In genomic region chr16:91270982-91271549, GRCm38 (mm10) we compare ENCODE assay signal across 11 mouse cellular contexts. TPM values are rescaled to one million over a fixed set of nuclear protein-coding genes. Genes with fewer than 3 reads are reported as not detected.
A peak's percentile ranks its signal among the peaks of the same experiment; 100 is the strongest.
DNase-seq lines count a peak whose midpoint lies in the region; ATAC-seq and TF ChIP-seq lines count a peak whose summit lies in the region.
"Had no signal": no experiment of that assay in that cellular context is flagged by ENCODE, and none has a peak within 500 bp of the region (broad histone marks: within the 10 kb centered on the region; RNA-seq: fewer than 3 reads in every experiment).

No protein-coding gene starts in this region.

- no peak for TF ChIP-seq CTCF in brain, embryonic 14.5 days (IDR thresholded peaks at IDR 0.05; ENCODE audit: borderline replicate concordance, extremely low read depth, insufficient read depth, insufficient read length)

- no peaks in the 10 kb centered on the region for H3K9me3 ChIP-seq in kidney, embryonic 15.5 days (replicated peaks)
- no peaks in the 10 kb centered on the region for H3K9me3 ChIP-seq in forebrain, embryonic 16.5 days (ENCODE audit: control insufficient read depth, low read length)
- no peaks in the 10 kb centered on the region for H3K9me3 ChIP-seq in midbrain, embryonic 14.5 days (ENCODE audit: control insufficient read depth, low read length)

- TF ChIP-seq POLR2A in brain, embryonic 14.5 days (IDR thresholded peaks at IDR 0.05; ENCODE audit: borderline replicate concordance, extremely low read depth, insufficient read depth, insufficient read length, poor library complexity, severe bottlenecking), result no peak

- no peaks in the 10 kb centered on the region for H3K36me3 ChIP-seq in kidney, embryonic 15.5 days
- H3K36me3 ChIP-seq in forebrain, embryonic 16.5 days (ENCODE audit: control insufficient read depth, insufficient read depth), result no peaks in the 10 kb centered on the region
- no peaks in the 10 kb centered on the region for H3K36me3 ChIP-seq in midbrain, embryonic 14.5 days (ENCODE audit: control insufficient read depth, insufficient read depth, low read length)

- peaks cover 100% of the 10 kb centered on the region for H3K27me3 ChIP-seq in kidney, embryonic 15.5 days
- H3K27me3 ChIP-seq in forebrain, embryonic 16.5 days (replicated peaks; ENCODE audit: control insufficient read depth, insufficient read depth, low read length), result peaks cover 92% of the 10 kb centered on the region
- H3K27me3 ChIP-seq in midbrain, embryonic 14.5 days (ENCODE audit: control insufficient read depth, insufficient read depth, low read length), result peaks cover 96% of the 10 kb centered on the region

- no peak for DNase-seq in kidney, postnatal 25 days
- DNase-seq in brain, embryonic 14.5 days (ENCODE audit: low read depth), result peak; percentile 15
- DNase-seq in midbrain, embryonic 14.5 days, result peak; percentile 18
- DNase-seq in urinary bladder, postnatal 10 days (ENCODE audit: low spot score), result no peak
- DNase-seq in frontal cortex, postnatal 10 days (ENCODE audit: low spot score in 2 of 2), result no peak
- no peak for DNase-seq in cerebellum, adult 11-12 months

- no peak for ATAC-seq in kidney, embryonic 15.5 days (replicated peaks; ENCODE audit: low FRiP score)
- ATAC-seq in forebrain, embryonic 16.5 days, result peak; percentile 4; the same call in 1 of the 2 replicates
- ATAC-seq in midbrain, embryonic 14.5 days (ENCODE audit: low FRiP score, low TSS enrichment), result no peak
- ATAC-seq: inflammation-experienced regulatory T-cells, adult 6 months had no signal

- no peak overlapping the region for H3K27ac ChIP-seq in kidney, embryonic 15.5 days
- no peak overlapping the region for H3K27ac ChIP-seq in forebrain, embryonic 16.5 days (ENCODE audit: low read length)
- H3K27ac ChIP-seq in midbrain, embryonic 14.5 days (replicated peaks; ENCODE audit: low read depth, low read length), result no peak overlapping the region
- H3K27ac ChIP-seq: macrophage had no signal

- no peak overlapping the region for H3K9ac ChIP-seq in kidney, embryonic 15.5 days
- H3K9ac ChIP-seq in forebrain, embryonic 16.5 days (replicated peaks; ENCODE audit: low read depth, low read length), result no peak overlapping the region; the same call in 1 of the 2 replicates
- no peak overlapping the region for H3K9ac ChIP-seq in midbrain, embryonic 14.5 days (replicated peaks; ENCODE audit: low read length)

- peak overlapping the region; percentile 76 for H3K4me2 ChIP-seq in kidney, embryonic 15.5 days
- H3K4me2 ChIP-seq in forebrain, embryonic 16.5 days (ENCODE audit: low read length), result peak overlapping the region; percentile 92
- H3K4me2 ChIP-seq in midbrain, embryonic 14.5 days (ENCODE audit: low read length), result peak overlapping the region; percentile 86

- peak overlapping the region; percentile 42 for H3K4me3 ChIP-seq in kidney, embryonic 15.5 days (replicated peaks)
- peak overlapping the region; percentile 48 for H3K4me3 ChIP-seq in forebrain, embryonic 16.5 days (replicated peaks; ENCODE audit: low read length)
- peak overlapping the region; percentile 46 for H3K4me3 ChIP-seq in midbrain, embryonic 14.5 days (replicated peaks; ENCODE audit: low read depth, low read length)

- 2% methylated on average over 29 of the region's 29 CpGs for WGBS in kidney, embryonic 15.5 days
- WGBS in forebrain, embryonic 16.5 days, result under 1% methylated on average over 29 of the region's 29 CpGs
- WGBS in midbrain, embryonic 14.5 days, result 1% methylated on average over 29 of the region's 29 CpGs

- H3K4me1 ChIP-seq in kidney, embryonic 15.5 days, result peaks cover 24% of the 10 kb centered on the region
- H3K4me1 ChIP-seq in forebrain, embryonic 16.5 days (replicated peaks; ENCODE audit: control insufficient read depth, insufficient read depth, low read length), result peaks cover 22% of the 10 kb centered on the region
- peaks cover 12% of the 10 kb centered on the region for H3K4me1 ChIP-seq in midbrain, embryonic 14.5 days (ENCODE audit: control insufficient read depth, insufficient read depth, low read length)

RNA-seq across cellular contexts. Expression of gene Olig1, which starts 1.5 kb away (rescaled TPM):
- 0.09 and 0.12 TPM in 2 replicates for polyA plus RNA-seq in kidney, embryonic 15.5 days (2015; fragmentation: Nextera tagmentation; extraction: Ambion mirVana)
- polyA plus RNA-seq in brain, embryonic 14.5 days (2012; rRNA removed), result 47.7 and 61.3 TPM in 2 replicates
- polyA plus RNA-seq in forebrain, embryonic 16.5 days (2015; fragmentation: Nextera tagmentation; extraction: Ambion mirVana), result 32.3 and 39.7 TPM in 2 replicates
- 43.7 and 57.0 TPM in 2 replicates for polyA plus RNA-seq in midbrain, embryonic 14.5 days (2014; fragmentation: Nextera tagmentation; extraction: Ambion mirVana)
- polyA plus RNA-seq: inflammation-experienced regulatory T-cells, adult 6 months; macrophage had no signal

RNA-seq across cellular contexts. Expression of gene Olig2, which starts 45.8 kb away (rescaled TPM):
- polyA plus RNA-seq in kidney, embryonic 15.5 days (2015; fragmentation: Nextera tagmentation; extraction: Ambion mirVana), result not detected in 2 replicates
- polyA plus RNA-seq in brain, embryonic 14.5 days (2012; rRNA removed), result 25.1 and 26.7 TPM in 2 replicates
- 4.7 and 5.7 TPM in 2 replicates for polyA plus RNA-seq in forebrain, embryonic 16.5 days (2015; fragmentation: Nextera tagmentation; extraction: Ambion mirVana)
- polyA plus RNA-seq in midbrain, embryonic 14.5 days (2014; fragmentation: Nextera tagmentation; extraction: Ambion mirVana), result 5.6 and 7.8 TPM in 2 replicates
- polyA plus RNA-seq: inflammation-experienced regulatory T-cells, adult 6 months; macrophage; stomach, embryonic 16.5 days had no signal

Comparison
In these comparisons a context has a peak if more than half of its experiments do, and no peak if none do; other contexts are left out.
1. DNase-seq: peak in brain, embryonic 14.5 days (single experiment) and midbrain, embryonic 14.5 days (single experiment); none in kidney, postnatal 25 days (0 of 2), urinary bladder, postnatal 10 days (single experiment), frontal cortex, postnatal 10 days (0 of 2) and cerebellum, adult 11-12 months (single experiment).
2. RNA of gene Olig1, which starts 1.5 kb away (polyA plus RNA-seq): 47.7 to 61.3 TPM in brain, embryonic 14.5 days, 43.7 to 57.0 TPM in midbrain, embryonic 14.5 days and 32.3 to 39.7 TPM in forebrain, embryonic 16.5 days; 0.09 to 0.12 TPM in kidney, embryonic 15.5 days; every median in the first group is over 10 times any median in the second.
3. Peak in every context shown above with its lines, with median percentiles within 50 percentile points of each other: H3K4me2 ChIP-seq and H3K4me3 ChIP-seq.